Comparison of ENCODE assay signal across 21 mouse cellular contexts in genomic region chr9:57526435-57526834, GRCm38 (mm10). TPM values are rescaled to one million over a fixed set of nuclear protein-coding genes. Genes with fewer than 3 reads are reported as not detected.
"Had no signal": no experiment of that assay in that cellular context is flagged by ENCODE, and none has a peak within 500 bp of the region (broad histone marks: within the 10 kb centered on the region; RNA-seq: fewer than 3 reads in every experiment).

No protein-coding gene starts in this region.

- H3K4me2 ChIP-seq: liver, embryonic 15.5 days; lung, embryonic 14.5 days; midbrain, embryonic 12.5 days; neural tube, embryonic 13.5 days; neural tube, embryonic 15.5 days had no signal

- H3K9ac ChIP-seq: liver, embryonic 15.5 days; lung, embryonic 14.5 days; midbrain, embryonic 12.5 days; neural tube, embryonic 13.5 days; neural tube, embryonic 15.5 days had no signal

- ATAC-seq: midbrain, embryonic 16.5 days had no signal

- H3K9me3 ChIP-seq: liver, embryonic 15.5 days; midbrain, embryonic 10.5 days; midbrain, embryonic 12.5 days; neural tube, embryonic 13.5 days; neural tube, embryonic 15.5 days had no signal

- DNase-seq: lung, adult 18-20 months; lung, embryonic 14.5 days; lung, postnatal 10 days; lung, postnatal 4 days; midbrain, embryonic 14.5 days; retina, postnatal 1 day; right cerebral cortex, adult 18-20 months; right cerebral cortex, postnatal 25 days; right cerebral cortex, postnatal 4 days; spleen, adult 18-20 months; thymus, adult 2 months; thymus, postnatal 25 days; thymus, postnatal 4 days had no signal

- H3K27ac ChIP-seq: liver, embryonic 15.5 days; midbrain, embryonic 10.5 days; midbrain, embryonic 12.5 days; neural tube, embryonic 13.5 days; neural tube, embryonic 15.5 days had no signal

- H3K27me3 ChIP-seq: liver, embryonic 15.5 days; midbrain, embryonic 12.5 days; neural tube, embryonic 13.5 days; neural tube, embryonic 15.5 days had no signal

- H3K4me3 ChIP-seq: liver, embryonic 15.5 days; midbrain, embryonic 10.5 days; midbrain, embryonic 12.5 days; myocyte; neural tube, embryonic 13.5 days; neural tube, embryonic 15.5 days had no signal

RNA-seq across cellular contexts. Expression of gene Rpp25, which starts 22.6 kb away (rescaled TPM):
- total RNA-seq: megakaryocyte-erythroid progenitor cell, adult 5-6 weeks had no signal
